Mouse (Mus musculus): ENCODE data around the gene Macrod2.

GRCm38 (mm10) chr2:142344021-142344420 is 1948.9 kb downstream of the Macrod2 start:
- no peak for TF ChIP-seq CTCF (IDR thresholded peaks at IDR 0.05; ENCODE audit: insufficient read depth, low read depth, low read length)
- no peak for TF ChIP-seq POLR2A (IDR thresholded peaks at IDR 0.05; ENCODE audit: insufficient read depth, low read depth, low read length)
